Mouse (Mus musculus): ENCODE results near the gene Chn1. TPM values are rescaled to one million over a fixed set of nuclear protein-coding genes. Genes with fewer than 3 reads are reported as not detected.
A peak's percentile ranks its signal among the peaks of the same experiment; 100 is the strongest.

Gene Chn1
- polyA plus RNA-seq, 1 experiment from 2014 or later, result 53.7 TPM

- peak overlapping the region; percentile 40 for H3K4me3 ChIP-seq (ENCODE audit: low read length)
- peak; percentile 61; the same call in 1 of the 2 replicates for ATAC-seq (ENCODE audit: low read depth)
- H3K9ac ChIP-seq (ENCODE audit: low read length), result no peak overlapping the region
- no peaks in the 10 kb centered on the region; the same call in 1 of the 2 replicates for H3K4me1 ChIP-seq (replicated peaks; ENCODE audit: control insufficient read depth, insufficient read depth, low read length)
- peak overlapping the region; percentile 58 for H3K4me2 ChIP-seq (ENCODE audit: low read depth, low read length)
- no peak overlapping the region for H3K27ac ChIP-seq (ENCODE audit: low read length)
- H3K9me3 ChIP-seq (ENCODE audit: control insufficient read depth, low read length), result no peaks in the 10 kb centered on the region
- 17% methylated on average over 8 of the region's 8 CpGs for WGBS
- no peaks in the 10 kb centered on the region for H3K27me3 ChIP-seq (ENCODE audit: control insufficient read depth, insufficient read depth, low read depth, low read length)
- H3K36me3 ChIP-seq (ENCODE audit: control insufficient read depth, insufficient read depth, low read length), result no peaks in the 10 kb centered on the region
Observed at GRCm38 (mm10) chr2:73566989-73567605, 208.0 kb downstream of the Chn1 start.

GRCm38 (mm10) chr2:73566162-73566561, 209.0 kb downstream of the Chn1 start:
- H3K27me3 ChIP-seq (ENCODE audit: control insufficient read depth, insufficient read depth, low read depth, low read length), result no peaks in the 10 kb centered on the region
- no peak overlapping the region for H3K9ac ChIP-seq (ENCODE audit: low read length)
- no peak for ATAC-seq (ENCODE audit: low read depth)
- H3K36me3 ChIP-seq (ENCODE audit: control insufficient read depth, insufficient read depth, low read length), result no peaks in the 10 kb centered on the region
- no peak overlapping the region for H3K4me2 ChIP-seq (ENCODE audit: low read depth, low read length)
- WGBS, result 19% methylated on average over 7 of the region's 7 CpGs
- peaks cover 9% of the 10 kb centered on the region for H3K4me1 ChIP-seq (replicated peaks; ENCODE audit: control insufficient read depth, insufficient read depth, low read length)
- no peak overlapping the region for H3K4me3 ChIP-seq (ENCODE audit: low read length)
- no peak overlapping the region for H3K27ac ChIP-seq (ENCODE audit: low read length)
- no peaks in the 10 kb centered on the region for H3K9me3 ChIP-seq (ENCODE audit: control insufficient read depth, low read length)

- H3K4me3 ChIP-seq (ENCODE audit: low read length), result no peak overlapping the region
- H3K36me3 ChIP-seq (ENCODE audit: control insufficient read depth, insufficient read depth, low read length), result no peaks in the 10 kb centered on the region
- peaks cover 16% of the 10 kb centered on the region for H3K4me1 ChIP-seq (replicated peaks; ENCODE audit: control insufficient read depth, insufficient read depth, low read length)
- no peaks in the 10 kb centered on the region for H3K27me3 ChIP-seq (ENCODE audit: control insufficient read depth, insufficient read depth, low read depth, low read length)
- no peak overlapping the region for H3K27ac ChIP-seq (ENCODE audit: low read length)
- H3K9me3 ChIP-seq (ENCODE audit: control insufficient read depth, low read length), result no peaks in the 10 kb centered on the region
- 39% methylated on average over 7 of the region's 7 CpGs for WGBS
- H3K4me2 ChIP-seq (ENCODE audit: low read depth, low read length), result no peak overlapping the region
- no peak for ATAC-seq (ENCODE audit: low read depth)
- no peak overlapping the region for H3K9ac ChIP-seq (ENCODE audit: low read length)
Observed at GRCm38 (mm10) chr2:73563690-73564089, 211.5 kb downstream of the Chn1 start.

- ATAC-seq (ENCODE audit: low read depth), result peak; percentile 23; the same call in 1 of the 2 replicates
- H3K4me3 ChIP-seq (ENCODE audit: low read length), result no peak overlapping the region
- no peak overlapping the region for H3K27ac ChIP-seq (ENCODE audit: low read length)
- WGBS, result 66% methylated on average over 9 of the region's 9 CpGs
- H3K9ac ChIP-seq (ENCODE audit: low read length), result no peak overlapping the region
- no peaks in the 10 kb centered on the region for H3K27me3 ChIP-seq (ENCODE audit: control insufficient read depth, insufficient read depth, low read depth, low read length)
- no peaks in the 10 kb centered on the region for H3K36me3 ChIP-seq (ENCODE audit: control insufficient read depth, insufficient read depth, low read length)
- H3K9me3 ChIP-seq (ENCODE audit: control insufficient read depth, low read length), result no peaks in the 10 kb centered on the region
- H3K4me2 ChIP-seq (ENCODE audit: low read depth, low read length), result no peak overlapping the region
- peaks cover 16% of the 10 kb centered on the region for H3K4me1 ChIP-seq (replicated peaks; ENCODE audit: control insufficient read depth, insufficient read depth, low read length)
Observed at GRCm38 (mm10) chr2:73562656-73563055, 212.5 kb downstream of the Chn1 start.

GRCm38 (mm10) chr2:73561665-73562063, 213.5 kb downstream of the Chn1 start:
- no peaks in the 10 kb centered on the region for H3K36me3 ChIP-seq (ENCODE audit: control insufficient read depth, insufficient read depth, low read length)
- peaks cover 16% of the 10 kb centered on the region for H3K4me1 ChIP-seq (replicated peaks; ENCODE audit: control insufficient read depth, insufficient read depth, low read length)
- peak overlapping the region; percentile 53 for H3K4me3 ChIP-seq (ENCODE audit: low read length)
- WGBS, result 11% methylated on average over 8 of the region's 8 CpGs
- H3K4me2 ChIP-seq (ENCODE audit: low read depth, low read length), result peak overlapping the region; percentile 81
- no peaks in the 10 kb centered on the region for H3K9me3 ChIP-seq (ENCODE audit: control insufficient read depth, low read length)
- peak overlapping the region; percentile 56; the same call in 1 of the 2 replicates for H3K9ac ChIP-seq (ENCODE audit: low read length)
- ATAC-seq (ENCODE audit: low read depth), result peak; percentile 44
- no peak overlapping the region for H3K27ac ChIP-seq (ENCODE audit: low read length)
- no peaks in the 10 kb centered on the region for H3K27me3 ChIP-seq (ENCODE audit: control insufficient read depth, insufficient read depth, low read depth, low read length)

- H3K4me2 ChIP-seq (ENCODE audit: low read depth, low read length), result peak overlapping the region; percentile 81
- H3K27me3 ChIP-seq (ENCODE audit: control insufficient read depth, insufficient read depth, low read depth, low read length), result no peaks in the 10 kb centered on the region
- no peaks in the 10 kb centered on the region for H3K9me3 ChIP-seq (ENCODE audit: control insufficient read depth, low read length)
- 4% methylated on average over 23 of the region's 23 CpGs for WGBS
- ATAC-seq (ENCODE audit: low read depth), result peak; percentile 37
- no peaks in the 10 kb centered on the region for H3K36me3 ChIP-seq (ENCODE audit: control insufficient read depth, insufficient read depth, low read length)
- H3K4me3 ChIP-seq (ENCODE audit: low read length), result peak overlapping the region; percentile 53
- H3K9ac ChIP-seq (ENCODE audit: low read length), result peak overlapping the region; percentile 56
- H3K27ac ChIP-seq (ENCODE audit: low read length), result no peak overlapping the region; the same call in 1 of the 2 replicates
- peaks cover 16% of the 10 kb centered on the region for H3K4me1 ChIP-seq (replicated peaks; ENCODE audit: control insufficient read depth, insufficient read depth, low read length)
Observed at GRCm38 (mm10) chr2:73560899-73561664, 214.1 kb downstream of the Chn1 start.

Other genes starting within 250 kb of the Chn1 start
- 9.4 and 12.6 TPM in 2 replicates for gene Wipf1, start 245.6 kb downstream of the Chn1 start, polyA plus RNA-seq (2015; fragmentation: Nextera tagmentation; extraction: Ambion mirVana)
- 0.26 and 0.53 TPM in 2 replicates for gene Chrna1, start 195.0 kb downstream of the Chn1 start, polyA plus RNA-seq (2015; fragmentation: Nextera tagmentation; extraction: Ambion mirVana)
- gene Atf2, start 117.3 kb upstream of the Chn1 start, polyA plus RNA-seq (2015; fragmentation: Nextera tagmentation; extraction: Ambion mirVana), result 64.0 and 68.4 TPM in 2 replicates
- gene Atp5g3, start 136.0 kb upstream of the Chn1 start, polyA plus RNA-seq (2015; fragmentation: Nextera tagmentation; extraction: Ambion mirVana), result 1,076 and 1,094 TPM in 2 replicates

Data from lung, embryonic 16.5 days (tissue).